Mouse (Mus musculus) adrenal gland (tissue): ENCODE results near the gene Ncam2.

Experiments
- intact Hi-C: fragments of 180-260 bp; cut with DNase I; formaldehyde crosslinking; loops from one replicate; pipeline ENCODE4 v1.15.1; 2025
- long read RNA-seq, 2 experiments: library from polyadenylated mRNA; unstranded; transcript quantifications; one replicate each; pipeline ENCODE4 v2.0.0; 2020; ENCODE audit warnings: borderline replicate concordance in 1 of 2; ENCODE audit not compliant: insufficient replicate concordance in 1 of 2

Gene Ncam2
- long read RNA-seq, experiment 1, partial matches to known transcripts: 1 of 2 reads
- long read RNA-seq, experiment 1, other reads (novel, unspliced or antisense): 1 of 2 reads
- long read RNA-seq, experiment 2: 0 reads

- intact Hi-C loops: loop anchor here (5.0 kb wide), 1 partner anchor 87 kb away; no protein-coding TSS in a partner anchor
Observed at GRCm38 (mm10) chr16:81200201-81201071, at the start of gene Ncam2. TSS of gene Ncam2 (plus strand) at chr16:81200697.

DNA sequence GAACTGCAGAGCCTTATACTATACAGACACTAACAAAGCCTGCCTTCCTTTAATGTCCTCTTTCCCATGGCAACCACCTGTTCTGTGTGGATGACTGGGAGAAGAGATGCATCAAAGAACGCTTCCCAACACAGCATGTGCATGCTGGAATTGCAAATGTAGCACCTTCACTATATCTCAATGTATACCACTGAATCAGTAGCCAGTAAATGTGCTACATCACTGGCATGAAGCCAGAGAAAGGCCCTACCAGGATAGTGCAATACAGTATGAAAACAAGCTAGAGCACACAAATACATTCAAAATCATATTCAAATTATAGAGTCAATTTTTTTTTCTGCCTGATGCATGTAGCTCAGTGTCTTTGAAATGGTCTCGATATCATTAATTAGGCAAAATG is 29.7 kb upstream of the Ncam2 start:
- intact Hi-C loops: no loop called here

DNA sequence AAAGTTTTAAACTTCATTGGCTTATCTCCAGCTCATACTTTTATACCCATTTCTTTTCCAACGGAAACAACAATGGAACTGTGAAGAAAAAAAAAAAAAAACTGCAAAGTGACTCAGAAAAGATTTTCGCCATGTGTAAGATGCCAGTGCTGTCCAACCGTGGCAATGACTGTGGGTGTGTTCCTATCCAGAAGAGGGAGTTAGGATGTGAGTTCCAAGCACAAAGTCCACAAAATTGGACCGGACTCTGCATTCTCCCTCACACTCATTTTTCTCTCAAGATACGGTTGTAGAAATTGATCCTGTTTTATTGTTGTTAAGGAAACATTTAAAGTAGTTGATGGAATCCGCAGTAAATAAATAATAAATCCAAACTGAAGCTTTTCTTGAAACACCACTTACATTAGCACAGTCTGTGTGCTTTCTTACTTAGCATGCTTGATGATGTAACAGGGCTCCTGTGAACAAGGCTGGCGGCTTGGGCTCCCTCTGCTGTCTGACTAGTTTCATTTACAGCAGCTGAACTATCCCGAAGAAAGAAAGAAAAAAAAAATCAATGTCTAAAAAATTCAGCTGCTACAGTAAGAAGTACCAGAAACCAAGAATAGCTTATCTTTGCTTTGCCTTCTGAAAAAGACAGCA is 25.1 kb upstream of the Ncam2 start:
- intact Hi-C loops: no loop called here

- intact Hi-C loops: no loop called here
Observed at GRCm38 (mm10) chr16:81179801-81180200, 20.7 kb upstream of the Ncam2 start.

DNA sequence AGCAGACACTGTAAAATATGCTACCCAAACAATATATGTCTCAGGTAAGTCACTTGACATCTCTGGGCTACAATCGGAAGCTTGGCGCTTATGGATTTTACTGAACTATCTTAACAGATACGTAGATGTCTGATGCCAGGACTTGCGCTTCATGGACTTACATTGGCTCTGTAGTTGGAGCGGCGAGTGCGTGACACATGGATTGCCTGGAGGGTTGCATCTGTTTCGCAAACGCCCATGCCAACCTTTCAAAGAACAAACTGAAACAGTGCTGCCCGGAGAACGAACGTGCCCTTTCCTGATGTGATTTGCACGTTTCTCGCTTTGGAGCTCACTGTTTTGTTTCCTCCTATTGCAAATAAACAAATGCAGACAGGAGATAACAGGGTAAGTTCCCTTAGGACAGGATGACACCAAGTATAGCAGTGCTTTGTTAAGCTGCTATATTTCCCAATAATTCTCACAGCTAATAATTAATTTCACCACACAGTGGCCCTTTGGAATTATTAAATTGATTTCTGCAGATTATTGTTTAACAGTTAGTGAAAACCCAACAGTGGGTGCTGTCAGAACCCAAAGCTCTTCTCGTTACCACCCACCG is 12.8 kb upstream of the Ncam2 start:
- intact Hi-C loops: no loop called here

DNA sequence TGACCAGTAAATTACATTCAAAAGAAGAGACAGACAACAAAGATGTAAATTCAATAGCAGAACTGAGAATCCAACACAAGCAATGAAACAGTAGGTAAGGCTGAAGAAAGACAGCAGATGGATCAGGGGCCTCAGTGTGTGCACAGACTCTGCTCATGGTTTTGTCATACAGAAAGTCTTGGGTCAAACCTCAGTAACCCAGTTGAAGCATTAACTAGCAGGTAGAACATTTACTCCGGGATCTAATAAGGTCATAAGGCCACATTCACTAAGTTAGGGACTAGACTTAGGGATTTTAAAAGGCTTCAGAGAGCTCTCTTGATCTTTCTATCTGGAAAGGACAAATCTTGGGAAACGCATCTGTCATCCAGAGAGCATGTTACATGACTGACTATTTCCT is 8.9 kb upstream of the Ncam2 start:
- intact Hi-C loops: no loop called here

DNA sequence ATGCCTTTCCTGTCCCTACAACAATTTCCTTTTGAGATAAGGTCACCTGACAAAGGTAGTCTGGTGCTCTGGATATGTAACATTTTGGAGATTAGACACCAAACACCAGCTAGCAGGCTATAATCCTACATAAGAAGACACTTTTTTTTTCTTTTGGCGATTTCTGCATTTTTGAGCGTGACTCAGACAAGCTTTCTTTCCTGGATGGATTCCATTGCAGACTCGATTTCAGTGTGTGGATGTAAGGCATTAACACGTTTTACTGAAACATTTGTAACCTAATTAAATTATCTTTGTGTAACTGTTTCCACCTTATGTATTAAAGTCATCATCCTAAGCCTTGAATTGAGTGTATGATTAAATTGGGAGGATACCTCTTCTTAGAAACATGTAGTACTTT is 7.9 kb upstream of the Ncam2 start:
- intact Hi-C loops: no loop called here

DNA sequence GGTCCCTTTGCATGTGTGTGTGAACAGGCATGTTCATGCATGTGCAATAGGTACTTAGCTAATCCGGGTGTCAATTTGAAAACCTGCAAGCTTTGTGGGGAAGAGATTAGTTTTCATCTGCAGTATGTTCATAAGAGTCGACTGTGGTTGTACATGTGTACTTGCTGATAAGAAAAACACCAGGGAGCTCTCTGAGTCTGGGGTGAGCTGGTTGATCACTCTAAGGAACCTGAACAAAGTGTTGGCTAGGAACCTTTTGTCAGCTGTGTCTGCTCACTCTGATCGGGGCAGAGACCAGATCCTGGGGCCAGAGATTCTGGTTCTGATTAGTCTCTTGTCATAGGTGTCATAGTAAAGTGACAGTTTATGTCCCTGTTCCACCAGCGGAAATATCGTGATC is 1.0 kb upstream of the Ncam2 start:
- intact Hi-C loops: no loop called here

DNA sequence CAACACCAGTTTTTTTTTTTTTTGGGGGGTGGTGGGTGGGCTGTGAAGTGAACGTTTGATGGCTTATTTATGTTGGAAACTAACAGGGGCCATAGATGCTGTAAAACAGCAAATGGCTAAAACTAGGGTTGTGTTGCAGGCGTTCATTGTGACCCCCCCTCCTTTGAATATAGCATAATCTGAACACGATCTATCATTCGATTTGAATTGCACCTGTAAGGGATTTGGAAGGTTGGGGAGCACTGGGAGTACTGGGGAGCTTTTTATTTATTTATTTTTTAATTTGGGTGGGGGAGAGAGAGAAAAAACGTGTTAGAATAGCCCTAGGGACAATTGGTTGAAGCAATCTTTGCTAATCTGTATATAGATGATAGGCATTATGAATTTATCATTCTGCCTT is 974 bp downstream of the Ncam2 start:
- intact Hi-C loops: loop anchor here (5.0 kb wide), 1 partner anchor 86 kb away; no protein-coding TSS in a partner anchor

DNA sequence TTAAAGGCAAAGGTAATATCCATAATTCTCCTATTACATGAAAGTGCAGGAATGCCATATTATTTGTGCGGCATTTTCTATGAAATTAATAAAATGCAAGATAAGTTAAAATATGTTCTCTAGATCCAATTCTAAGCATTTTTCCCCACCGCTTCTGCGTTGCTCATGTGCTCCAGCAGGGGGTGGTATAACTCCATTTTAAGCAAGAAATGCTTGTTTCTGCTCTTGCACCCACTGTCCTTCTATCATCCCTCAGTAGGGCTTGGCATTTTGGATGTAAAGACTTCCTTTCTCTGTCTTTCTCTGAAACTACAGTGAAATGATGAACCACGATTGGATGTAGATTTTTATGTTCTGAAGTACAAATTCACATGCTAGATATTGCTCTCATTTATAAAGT is 1.5 kb downstream of the Ncam2 start:
- intact Hi-C loops: loop anchor here (5.0 kb wide), 1 partner anchor 85 kb away; no protein-coding TSS in a partner anchor

GRCm38 (mm10) chr16:81202721-81203161 is 2.2 kb downstream of the Ncam2 start:
- intact Hi-C loops: loop anchor here (5.0 kb wide), 1 partner anchor 85 kb away; no protein-coding TSS in a partner anchor

DNA sequence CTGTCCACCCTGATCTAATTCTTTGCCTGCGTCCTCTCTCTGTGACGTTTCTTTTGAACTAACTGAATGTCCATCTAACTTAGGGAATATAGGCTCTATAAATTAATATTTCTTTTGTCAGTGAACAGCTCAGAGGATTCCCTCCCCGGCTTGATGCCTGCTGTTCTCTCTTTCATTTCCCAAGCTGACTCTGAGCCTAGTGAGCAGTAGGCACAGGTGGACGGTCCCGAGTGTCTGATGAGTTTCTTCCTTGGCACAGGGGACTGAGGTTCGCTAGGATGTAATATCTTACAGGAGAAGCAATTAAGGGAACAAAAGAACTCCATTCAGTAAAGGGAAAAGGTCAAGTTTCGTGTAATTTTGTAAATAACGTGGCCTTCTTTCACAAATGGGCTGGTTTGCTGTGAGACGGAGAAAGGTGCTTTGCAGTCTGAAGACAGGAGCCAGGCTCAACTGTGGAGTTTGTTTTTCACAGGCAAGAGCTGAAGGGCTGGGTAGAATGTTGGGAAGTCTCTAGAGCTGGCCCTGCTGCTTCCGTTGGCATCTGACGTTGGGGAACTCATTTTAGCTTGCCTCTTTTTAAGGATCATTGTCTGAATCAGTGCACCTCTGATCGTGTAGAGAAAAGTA is 4.0 kb downstream of the Ncam2 start:
- intact Hi-C loops: loop anchor here (5.0 kb wide), 1 partner anchor 83 kb away; no protein-coding TSS in a partner anchor

GRCm38 (mm10) chr16:81221176-81221575 is 20.7 kb downstream of the Ncam2 start:
- intact Hi-C loops: no loop called here

GRCm38 (mm10) chr16:81223841-81224240 is 23.3 kb downstream of the Ncam2 start:
- intact Hi-C loops: no loop called here

DNA sequence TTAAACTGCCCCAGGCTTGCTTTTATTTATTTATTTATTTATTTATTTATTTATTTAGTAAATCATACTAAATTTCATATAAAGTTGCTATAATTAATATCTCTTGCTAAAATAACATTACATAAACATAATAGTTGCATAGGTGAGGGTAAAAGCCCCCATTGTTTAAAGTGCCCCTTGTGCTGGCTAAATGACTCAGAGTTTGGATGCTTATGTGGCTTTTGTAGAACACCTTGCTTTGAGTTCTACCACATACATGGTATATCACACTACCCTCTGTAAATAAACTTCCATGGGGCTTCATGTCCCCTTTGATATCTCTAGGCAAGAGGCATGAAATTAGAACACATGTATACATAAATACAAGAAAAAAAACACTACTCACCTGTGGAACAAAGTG is 23.8 kb downstream of the Ncam2 start:
- intact Hi-C loops: no loop called here

DNA sequence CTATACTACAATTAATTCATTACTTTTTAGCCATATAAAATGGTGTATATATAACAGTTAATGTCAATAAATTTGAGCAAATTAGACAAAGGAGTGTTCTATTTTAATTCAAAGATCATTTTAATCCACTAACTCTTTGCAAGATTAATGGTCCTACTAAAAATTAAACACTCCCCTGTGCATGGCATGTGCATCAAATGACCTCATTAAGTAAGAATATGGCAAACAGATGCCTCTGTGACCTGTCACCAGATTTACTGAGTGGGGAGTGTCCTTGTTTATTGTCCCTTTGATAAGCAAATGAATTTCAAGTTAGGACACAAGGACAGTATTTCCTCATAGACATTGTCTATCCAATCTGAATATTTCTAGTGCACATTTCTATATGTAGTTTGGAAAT is 54.4 kb downstream of the Ncam2 start:
- intact Hi-C loops: no loop called here

DNA sequence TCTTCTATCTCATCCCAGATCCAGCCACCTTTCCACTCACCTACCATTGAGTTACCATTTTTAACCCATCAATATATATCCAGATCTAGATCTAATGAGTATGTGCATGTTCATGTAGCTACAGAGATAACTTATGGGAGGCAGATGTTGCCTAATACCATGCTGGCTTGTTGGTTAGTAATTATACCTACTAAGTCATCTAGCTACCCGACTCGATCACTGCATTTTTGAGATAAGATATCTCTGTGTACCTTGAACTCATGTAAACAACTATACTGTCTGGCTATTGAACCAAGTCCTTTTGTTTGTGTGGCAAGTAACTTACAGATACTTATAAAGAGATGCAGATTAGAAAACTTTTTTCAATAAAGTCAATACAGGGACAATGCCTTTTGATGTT is 59.9 kb downstream of the Ncam2 start:
- intact Hi-C loops: no loop called here

DNA sequence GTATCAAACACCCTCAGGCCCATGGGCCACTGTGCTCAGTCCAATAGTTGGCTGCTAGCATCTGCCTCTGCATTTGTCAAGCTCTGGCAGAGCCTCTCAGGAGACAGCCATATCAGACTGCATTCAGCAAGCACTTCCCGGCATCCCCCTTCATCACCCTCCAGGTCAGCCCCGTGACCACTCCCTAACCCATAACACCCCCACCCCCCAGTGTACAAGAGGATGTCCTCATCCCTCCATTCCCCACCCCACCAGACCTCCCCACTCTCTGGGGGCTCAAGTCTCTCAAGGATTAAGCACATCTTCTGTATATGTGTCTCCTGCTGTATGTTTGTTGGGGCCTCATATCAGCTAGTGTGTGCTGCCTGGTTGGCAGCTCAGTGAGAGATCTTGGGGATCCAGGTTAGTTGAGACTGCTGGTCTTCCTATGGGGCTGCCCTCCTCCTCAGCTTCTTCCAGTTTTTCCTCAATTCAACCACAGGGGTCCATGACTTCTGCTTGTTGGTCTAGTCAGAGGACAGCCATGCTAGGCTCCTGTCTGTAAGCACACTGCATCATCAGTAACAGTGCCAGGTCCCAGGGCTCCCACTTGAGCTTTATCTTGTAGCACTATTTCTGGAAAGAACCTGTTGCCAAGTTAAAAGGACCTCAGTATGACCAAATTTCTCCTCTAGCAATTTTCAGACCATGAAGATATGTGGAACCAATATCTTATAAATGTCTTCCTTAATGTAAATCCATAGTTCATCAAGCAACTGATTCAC is 73.3 kb downstream of the Ncam2 start:
- intact Hi-C loops: no loop called here

DNA sequence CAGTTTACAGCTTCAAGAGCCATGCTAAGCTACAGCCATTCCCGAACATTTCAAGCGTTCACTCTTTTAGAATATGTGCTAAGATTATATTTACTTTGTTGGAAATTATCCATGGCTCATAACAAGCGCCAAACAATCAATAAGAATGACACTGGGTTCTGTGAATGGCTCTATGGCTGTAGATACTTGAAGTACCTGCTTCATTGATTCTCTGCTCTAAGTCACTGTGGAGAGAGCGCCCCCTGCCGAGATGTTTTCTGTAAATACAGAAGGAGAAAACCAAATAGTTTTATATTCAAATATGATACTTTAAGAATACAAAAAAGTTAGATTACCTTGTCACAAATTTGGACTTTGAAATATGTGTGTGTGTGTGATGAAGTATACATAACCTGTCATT is 83.7 kb downstream of the Ncam2 start:
- intact Hi-C loops: no loop called here
